Mouse (Mus musculus) C2C12 (cell line): Measurements from ENCODE around the gene Vash1.

Source experiments
- CEBPB ChIP-seq: IDR thresholded peaks from one replicate; pipeline ENCODE4 v1.6.1; 2011; ENCODE audit warnings: low read depth, mild to moderate bottlenecking, control low read depth, moderate library complexity
- CTCF ChIP-seq: IDR thresholded peaks from one replicate; pipeline ENCODE4 v1.5.1; 2011; ENCODE audit not compliant: control insufficient read depth, insufficient read depth, insufficient read length

GRCm38 (mm10) chr12:86697996-86698395 is 19.5 kb downstream of the Vash1 start:
- TF ChIP-seq CTCF, result no peak
- no peak for TF ChIP-seq CEBPB
